Mouse (Mus musculus) heart, adult 8-10 months (tissue): ENCODE data around the gene Klrb1. TPM values are rescaled to one million over a fixed set of nuclear protein-coding genes. Genes with fewer than 3 reads are reported as not detected.

Experiments used
- DNase-seq: peaks from one replicate; pipeline ENCODE4 v3.0.0; 2022; ENCODE audit warnings: low spot score
- total RNA-seq, 4 experiments: library from RNA; stranded (reverse); gene quantifications; 2 replicates each; pipeline ENCODE4 v1.2.4; 2022

The Klrb1 gene
- total RNA-seq, 4 experiments from 2014 or later = not detected

- DNase-seq = no peak
Measured at GRCm38 (mm10) chr6:128734896-128735295, 12.0 kb upstream of the Klrb1 start.

- no peak for DNase-seq
Measured at GRCm38 (mm10) chr6:128733908-128734679, 11.2 kb upstream of the Klrb1 start.

- DNase-seq = peak; percentile 10
Measured at GRCm38 (mm10) chr6:128732032-128732431, 9.2 kb upstream of the Klrb1 start.

GRCm38 (mm10) chr6:128701691-128702090 lies 21.2 kb downstream of the Klrb1 start:
- DNase-seq = no peak

- DNase-seq = no peak
Measured at GRCm38 (mm10) chr6:128679574-128679973, 43.3 kb downstream of the Klrb1 start.

GRCm38 (mm10) chr6:128669936-128670335 lies 52.9 kb downstream of the Klrb1 start:
- no peak for DNase-seq

GRCm38 (mm10) chr6:128662206-128662605 lies 60.7 kb downstream of the Klrb1 start, which contains the start of gene Clec2h:
Clec2h (plus strand) TSS chr6:128662385.
- no peak for DNase-seq

- no peak for DNase-seq
Measured at GRCm38 (mm10) chr6:128661249-128661648, 61.6 kb downstream of the Klrb1 start.

Other genes with a start within 250 kb of the Klrb1 start
- gene Pzp, start 196.3 kb downstream of the Klrb1 start, total RNA-seq = 1 to 10 TPM; 2.2 to 3.6 (median 2.7) TPM
- under 1 TPM in 1 of 4 experiments, not detected in 3; 0.14 TPM for gene A2ml1, start 141.5 kb downstream of the Klrb1 start, total RNA-seq
- gene Klrb1a, start 99.5 kb downstream of the Klrb1 start, total RNA-seq = not detected
- gene Clec2h, start 60.7 kb downstream of the Klrb1 start, total RNA-seq = under 1 TPM in 2 of 4 experiments, not detected in 2; 0.50 to 0.75 TPM
- under 1 TPM in 3 of 4 experiments, not detected in 1; 0.14 to 0.32 (median 0.31) TPM for gene Klrb1c, start 66.2 kb upstream of the Klrb1 start, total RNA-seq
- not detected for gene Gm44511, start 103.3 kb upstream of the Klrb1 start, total RNA-seq
- gene Klrb1b, start 103.3 kb upstream of the Klrb1 start, total RNA-seq = not detected
- under 1 TPM in 1 of 4 experiments, not detected in 3; 0.27 TPM for gene Clec2i, start 164.5 kb upstream of the Klrb1 start, total RNA-seq
- gene BC035044, start 168.1 kb upstream of the Klrb1 start, total RNA-seq = under 1 TPM; 0.22 to 0.38 (median 0.25) TPM
- gene Clec2g, start 211.3 kb upstream of the Klrb1 start, total RNA-seq = 1 to 10 TPM; 1.2 to 2.7 (median 1.3) TPM